Mouse (Mus musculus): ENCODE data around the gene Snip1. TPM values are rescaled to one million over a fixed set of nuclear protein-coding genes. Genes with fewer than 3 reads are reported as not detected.

Gene Snip1
- total RNA-seq, 1 experiment = 25.1 TPM

GRCm38 (mm10) chr4:125116090-125116861, 49.8 kb downstream of the Snip1 start:
- in situ Hi-C loops (cut with MboI; ENCODE audit: low sequenced_read_pairs in 2 of 2, unreplicated experiment in 2 of 2) = no loop called here
- peaks cover 4 to 12% of the 10 kb centered on the region in 2 experiments; a peak in 2 of 4 replicates for H3K4me1 ChIP-seq (ENCODE audit: control insufficient read depth in 2 of 2, insufficient read depth in 2 of 2, low read length in 2 of 2, poor library complexity in 1 of 2)
- H3K9me3 ChIP-seq (ENCODE audit: control insufficient read depth, insufficient read depth, low read depth, low read length) = no peaks in the 10 kb centered on the region
- H3K9ac ChIP-seq (ENCODE audit: insufficient read depth, low read depth, low read length, poor library complexity, severe bottlenecking) = no peak overlapping the region
- TF ChIP-seq HCFC1 (IDR thresholded peaks at IDR 0.05; ENCODE audit: borderline replicate concordance, insufficient read depth, low read length) (no peak), MAFK (IDR thresholded peaks at IDR 0.05; ENCODE audit: insufficient read depth, low read depth, low read length) (no peak)
- peaks cover 20% of the 10 kb centered on the region for H3K36me3 ChIP-seq (ENCODE audit: control insufficient read depth, insufficient read depth, low read length, poor library complexity, severe bottlenecking)
- H3K27ac ChIP-seq (ENCODE audit: insufficient read depth, low read depth, low read length, poor library complexity, severe bottlenecking) = no peak overlapping the region
- no peak for DNase-seq (ENCODE audit: low read depth, low spot score)
- no peak overlapping the region for H3K4me3 ChIP-seq (ENCODE audit: insufficient read depth in 1 of 2, low read depth in 1 of 2, low read length in 2 of 2, poor library complexity in 1 of 2, severe bottlenecking in 1 of 2)

GRCm38 (mm10) chr4:125116929-125117328, 50.5 kb downstream of the Snip1 start:
- Histone ChIP-seq H3K4me3 (ENCODE audit: insufficient read depth in 1 of 2, low read depth in 1 of 2, low read length in 2 of 2, poor library complexity in 1 of 2, severe bottlenecking in 1 of 2) (no peak overlapping the region), H3K9ac (ENCODE audit: insufficient read depth, low read depth, low read length, poor library complexity, severe bottlenecking) (no peak overlapping the region), H3K36me3 (ENCODE audit: control insufficient read depth, insufficient read depth, low read length, poor library complexity, severe bottlenecking) (peaks cover 20% of the 10 kb centered on the region), H3K27ac (ENCODE audit: insufficient read depth, low read depth, low read length, poor library complexity, severe bottlenecking) (no peak overlapping the region), H3K4me1 (ENCODE audit: control insufficient read depth in 2 of 2, insufficient read depth in 2 of 2, low read length in 2 of 2, poor library complexity in 1 of 2) (peaks cover 4 to 12% of the 10 kb centered on the region in 2 experiments; a peak in 2 of 4 replicates), H3K9me3 (ENCODE audit: control insufficient read depth, insufficient read depth, low read depth, low read length) (no peaks in the 10 kb centered on the region)
- in situ Hi-C loops (cut with MboI; ENCODE audit: low sequenced_read_pairs in 2 of 2, unreplicated experiment in 2 of 2) = no loop called here
- TF ChIP-seq HCFC1 (IDR thresholded peaks at IDR 0.05; ENCODE audit: borderline replicate concordance, insufficient read depth, low read length) (no peak), CHD2 (IDR thresholded peaks at IDR 0.05; ENCODE audit: low read depth, low read length) (no peak), MAFK (IDR thresholded peaks at IDR 0.05; ENCODE audit: insufficient read depth, low read depth, low read length) (no peak), ZC3H11A (IDR thresholded peaks at IDR 0.05; ENCODE audit: borderline replicate concordance, low read depth, low read length) (no peak), ZNF384 (IDR thresholded peaks at IDR 0.05; ENCODE audit: low read depth, low read length) (no peak)
- no peak for DNase-seq (ENCODE audit: low read depth, low spot score)

DNA sequence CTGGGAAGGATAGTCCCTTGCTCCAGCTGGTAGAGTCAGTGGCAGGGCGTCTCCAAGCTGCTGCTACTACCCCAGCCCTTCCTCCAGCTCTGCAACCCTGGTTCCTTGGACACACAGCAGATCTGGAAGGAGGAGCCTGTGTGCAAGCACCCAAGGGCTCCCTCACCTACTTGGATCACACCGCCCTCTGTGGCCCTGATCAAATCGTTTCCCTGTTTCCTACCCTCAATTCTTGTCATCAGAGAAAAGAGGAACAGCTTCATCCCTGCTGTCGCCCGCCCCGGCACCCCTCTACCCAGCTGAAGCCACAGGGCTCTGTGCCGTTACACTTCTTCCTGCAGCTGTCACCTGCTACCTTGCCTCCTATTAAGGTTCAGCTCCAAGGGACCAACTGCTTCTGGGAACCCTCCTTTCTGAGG, 51.4 kb downstream of the Snip1 start:
- H3K36me3 ChIP-seq (ENCODE audit: control insufficient read depth, insufficient read depth, low read length, poor library complexity, severe bottlenecking) = peaks cover 20% of the 10 kb centered on the region
- DNase-seq (ENCODE audit: low read depth, low spot score) = no peak
- no peak for TF ChIP-seq ZNF384 (IDR thresholded peaks at IDR 0.05; ENCODE audit: low read depth, low read length)
- TF ChIP-seq CHD2 (IDR thresholded peaks at IDR 0.05; ENCODE audit: low read depth, low read length) = no peak
- no peak for TF ChIP-seq ZC3H11A (IDR thresholded peaks at IDR 0.05; ENCODE audit: borderline replicate concordance, low read depth, low read length)
- no peak for TF ChIP-seq HCFC1 (IDR thresholded peaks at IDR 0.05; ENCODE audit: borderline replicate concordance, insufficient read depth, low read length)
- TF ChIP-seq MAFK (IDR thresholded peaks at IDR 0.05; ENCODE audit: insufficient read depth, low read depth, low read length) = no peak
- H3K4me1 ChIP-seq (ENCODE audit: control insufficient read depth in 2 of 2, insufficient read depth in 2 of 2, low read length in 2 of 2, poor library complexity in 1 of 2) = peaks cover 6 to 18% of the 10 kb centered on the region in 2 experiments; a peak in 3 of 4 replicates
- H3K9me3 ChIP-seq (ENCODE audit: control insufficient read depth, insufficient read depth, low read depth, low read length) = no peaks in the 10 kb centered on the region
- no peak overlapping the region for H3K4me3 ChIP-seq (ENCODE audit: insufficient read depth in 1 of 2, low read depth in 1 of 2, low read length in 2 of 2, poor library complexity in 1 of 2, severe bottlenecking in 1 of 2)
- H3K9ac ChIP-seq (ENCODE audit: insufficient read depth, low read depth, low read length, poor library complexity, severe bottlenecking) = no peak overlapping the region
- in situ Hi-C loops (cut with MboI; ENCODE audit: low sequenced_read_pairs in 2 of 2, unreplicated experiment in 2 of 2) = no loop called here
- H3K27ac ChIP-seq (ENCODE audit: insufficient read depth, low read depth, low read length, poor library complexity, severe bottlenecking) = no peak overlapping the region

DNA sequence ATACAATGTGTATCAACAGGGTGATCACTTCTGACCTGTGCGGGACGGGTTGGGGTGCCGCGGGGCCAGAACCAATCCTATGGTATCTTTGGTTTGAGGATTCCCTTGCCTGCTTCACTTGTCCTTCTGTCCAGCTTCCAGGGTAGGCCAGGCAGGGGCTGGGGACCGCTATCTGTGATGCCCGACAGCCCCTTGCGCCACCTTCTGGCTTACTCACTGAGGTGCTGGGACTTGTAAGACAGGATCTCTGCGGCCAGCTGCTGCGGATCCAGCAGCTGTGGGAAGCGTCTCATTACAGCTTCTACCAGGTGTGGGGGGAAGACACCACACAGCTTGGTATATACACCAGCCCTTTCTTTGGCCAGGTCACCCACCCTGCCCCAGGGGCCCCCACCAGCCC, 52.6 kb downstream of the Snip1 start:
- Histone ChIP-seq H3K36me3 (ENCODE audit: control insufficient read depth, insufficient read depth, low read length, poor library complexity, severe bottlenecking) (peaks cover 22% of the 10 kb centered on the region), H3K9ac (ENCODE audit: insufficient read depth, low read depth, low read length, poor library complexity, severe bottlenecking) (no peak overlapping the region), H3K9me3 (ENCODE audit: control insufficient read depth, insufficient read depth, low read depth, low read length) (no peaks in the 10 kb centered on the region), H3K27ac (ENCODE audit: insufficient read depth, low read depth, low read length, poor library complexity, severe bottlenecking) (no peak overlapping the region), H3K4me3 (ENCODE audit: insufficient read depth in 1 of 2, low read depth in 1 of 2, low read length in 2 of 2, poor library complexity in 1 of 2, severe bottlenecking in 1 of 2) (no peak overlapping the region), H3K4me1 (ENCODE audit: control insufficient read depth in 2 of 2, insufficient read depth in 2 of 2, low read length in 2 of 2, poor library complexity in 1 of 2) (peaks cover 12 to 29% of the 10 kb centered on the region in 2 experiments; a peak in 3 of 4 replicates)
- DNase-seq (ENCODE audit: low read depth, low spot score) = no peak
- in situ Hi-C loops (cut with MboI; ENCODE audit: low sequenced_read_pairs in 2 of 2, unreplicated experiment in 2 of 2) = no loop called here
- no peak for TF ChIP-seq HCFC1 (IDR thresholded peaks at IDR 0.05; ENCODE audit: borderline replicate concordance, insufficient read depth, low read length)
- TF ChIP-seq ZC3H11A (IDR thresholded peaks at IDR 0.05; ENCODE audit: borderline replicate concordance, low read depth, low read length) = no peak
- no peak for TF ChIP-seq CHD2 (IDR thresholded peaks at IDR 0.05; ENCODE audit: low read depth, low read length)
- TF ChIP-seq MAFK (IDR thresholded peaks at IDR 0.05; ENCODE audit: insufficient read depth, low read depth, low read length) = no peak
- no peak for TF ChIP-seq ZNF384 (IDR thresholded peaks at IDR 0.05; ENCODE audit: low read depth, low read length)
